Mouse (Mus musculus): ENCODE data around the gene Desi1. TPM values are rescaled to one million over a fixed set of nuclear protein-coding genes. Genes with fewer than 3 reads are reported as not detected.
"Not testable (repeated sequence)": the region's sequence is repeated elsewhere in the genome, so short reads cannot be mapped to it uniquely, and the experiment has no call there.

Gene Desi1
- total RNA-seq, 2 experiments from 2014 or later, result 93.9 to 106 TPM

GRCm38 (mm10) chr15:82015392-82016100 lies 18.1 kb downstream of the Desi1 start:
- DNase-seq (ENCODE audit: low spot score in 2 of 2), result no peak
- TF ChIP-seq CTCF (conservative IDR thresholded peaks at IDR 0.05), result peak; percentile 35
- Histone ChIP-seq H3K27ac (peak overlapping the region; percentile 96), H3K4me3 (peak overlapping the region; percentile 99)

DNA sequence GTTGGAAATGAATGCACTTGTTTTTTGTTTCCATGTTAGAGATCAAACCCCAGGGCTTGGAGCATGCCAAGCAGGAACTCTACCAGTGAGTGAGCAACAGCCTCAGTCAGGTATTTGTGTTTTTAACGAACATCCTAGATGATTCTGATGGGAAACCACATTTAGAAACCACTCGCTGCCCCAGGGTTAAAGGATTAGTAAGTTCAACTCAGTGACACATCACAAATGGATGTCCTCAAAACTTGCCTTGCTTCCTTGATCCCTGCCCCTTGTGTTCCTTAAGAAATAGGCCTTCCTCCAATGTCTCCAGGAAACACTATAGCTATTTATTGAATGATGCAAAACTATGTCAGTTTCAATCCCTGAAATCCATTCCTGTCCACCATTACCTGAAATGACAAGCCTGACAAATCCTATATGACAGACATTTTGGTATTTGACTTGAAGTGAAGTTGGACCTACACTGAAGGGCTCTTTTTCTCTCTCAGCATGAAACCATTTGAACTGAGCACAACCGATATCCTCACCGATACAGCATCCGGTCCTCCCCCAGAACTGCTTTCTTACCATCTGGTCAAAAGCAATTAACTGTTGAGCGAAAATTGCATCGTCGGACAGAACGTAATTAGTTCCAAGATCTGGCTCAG lies 18.8 kb downstream of the Desi1 start:
- no peak for TF ChIP-seq CTCF (conservative IDR thresholded peaks at IDR 0.05)
- peak overlapping the region; percentile 96 for H3K27ac ChIP-seq
- H3K4me3 ChIP-seq, result peak overlapping the region; percentile 99
- peak in 1 of 2 experiments; percentile 31 for DNase-seq (ENCODE audit: low spot score in 2 of 2)

DNA sequence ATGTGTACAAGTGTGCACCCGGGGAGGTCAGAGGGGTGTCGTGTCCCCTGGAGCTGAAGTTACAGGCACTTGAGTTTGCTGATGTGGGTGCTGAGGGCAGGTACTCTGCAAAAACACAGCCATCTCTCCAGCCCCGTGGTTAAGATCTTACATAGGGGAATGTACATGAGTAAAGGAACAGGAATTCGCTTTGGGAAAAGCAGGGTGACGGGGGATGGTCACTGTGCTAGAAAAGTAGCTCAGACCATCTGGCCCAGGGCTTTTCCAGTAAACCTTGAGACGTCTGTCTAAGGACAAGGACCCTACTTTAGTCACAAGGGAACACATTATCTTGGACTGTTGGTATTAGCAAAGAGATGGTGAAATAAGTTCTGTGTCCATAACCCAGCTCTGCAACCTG lies 21.7 kb downstream of the Desi1 start:
- DNase-seq (ENCODE audit: low spot score in 2 of 2), result no peak
- no peak overlapping the region for H3K27ac ChIP-seq
- H3K4me3 ChIP-seq, result no peak overlapping the region
- TF ChIP-seq CTCF (conservative IDR thresholded peaks at IDR 0.05), result no peak

DNA sequence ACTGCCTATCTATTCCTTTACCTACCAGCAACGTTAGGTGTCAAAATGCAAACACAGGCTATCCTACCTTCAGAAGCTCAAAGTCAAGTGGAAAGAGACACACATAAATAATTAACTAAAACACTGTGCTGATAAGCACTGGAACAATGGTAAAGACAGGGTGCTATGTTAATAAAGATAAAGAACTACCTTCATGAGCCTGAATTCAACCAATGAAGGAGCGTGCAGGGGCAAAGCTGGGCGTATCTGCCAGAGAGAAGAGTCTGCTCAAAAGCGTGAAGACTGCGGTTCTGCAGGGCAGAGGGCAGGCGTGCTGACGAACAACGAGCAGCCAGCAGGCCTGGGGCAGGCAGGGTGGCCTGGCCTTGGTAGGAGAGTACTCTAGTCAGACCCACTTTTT lies 29.4 kb downstream of the Desi1 start:
- TF ChIP-seq CTCF (conservative IDR thresholded peaks at IDR 0.05), result no peak
- no peak for DNase-seq (ENCODE audit: low spot score in 2 of 2)
- Histone ChIP-seq H3K27ac (no peak overlapping the region), H3K4me3 (no peak overlapping the region)

- DNase-seq (ENCODE audit: low spot score in 2 of 2), result no peak
- no peak for TF ChIP-seq CTCF (conservative IDR thresholded peaks at IDR 0.05)
- H3K27ac ChIP-seq, result no peak overlapping the region
- H3K4me3 ChIP-seq, result no peak overlapping the region
Observed at GRCm38 (mm10) chr15:81993992-81994391, 39.7 kb downstream of the Desi1 start.

DNA sequence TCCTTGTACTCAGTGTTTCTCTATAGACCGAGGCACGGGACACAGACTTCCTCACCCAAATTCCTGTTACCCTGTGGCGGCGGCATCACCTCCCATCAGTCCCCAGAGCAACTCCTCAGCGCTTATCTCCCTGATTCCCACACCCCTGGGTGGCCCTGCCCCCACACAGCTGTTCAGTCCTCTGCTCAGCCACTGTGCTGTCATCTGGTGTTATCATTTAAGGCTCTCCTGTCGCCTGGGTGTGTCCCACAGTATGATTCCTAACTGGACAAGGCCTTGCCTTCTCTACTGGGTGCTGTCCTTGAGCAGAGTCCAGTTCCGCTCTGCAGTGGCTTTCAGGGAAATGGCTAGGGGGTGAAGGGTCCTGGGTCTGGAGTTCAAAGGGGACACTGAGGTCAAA lies 43.1 kb downstream of the Desi1 start:
- Histone ChIP-seq H3K27ac (no peak overlapping the region), H3K4me3 (no peak overlapping the region)
- no peak for DNase-seq (ENCODE audit: low spot score in 2 of 2)
- TF ChIP-seq CTCF (conservative IDR thresholded peaks at IDR 0.05), result no peak

- peak overlapping the region; percentile 72 for H3K27ac ChIP-seq
- peak; percentile 91 for TF ChIP-seq CTCF (conservative IDR thresholded peaks at IDR 0.05)
- DNase-seq (ENCODE audit: low spot score in 2 of 2), result peak; percentile 89 to 90
- H3K4me3 ChIP-seq, result no peak overlapping the region
Observed at GRCm38 (mm10) chr15:81989371-81990062, 44.1 kb downstream of the Desi1 start.

DNA sequence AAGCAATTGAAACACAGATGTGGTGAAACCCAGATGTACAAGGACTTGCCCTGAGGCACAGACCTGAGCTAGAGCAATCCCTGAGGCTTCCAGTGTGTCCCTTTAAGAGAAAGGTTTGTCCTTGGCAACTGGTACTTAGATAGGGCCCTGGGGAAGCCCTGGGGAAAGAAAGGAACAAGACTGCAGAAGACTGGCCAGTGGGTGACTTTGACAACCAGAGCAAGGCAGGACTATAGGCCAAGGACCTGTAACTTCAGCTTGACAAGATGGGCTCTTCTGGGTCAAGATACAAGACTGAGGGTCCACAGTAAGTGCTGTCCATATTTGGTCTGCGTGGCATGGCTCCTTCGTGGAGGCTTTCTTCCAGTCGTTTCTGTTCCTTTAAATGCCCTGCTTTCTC lies 46.0 kb downstream of the Desi1 start, which contains the start of gene Xrcc6:
Xrcc6 (plus strand) TSS at position 190 of the 400 bp plus-strand sequence.
- no peak for TF ChIP-seq CTCF (conservative IDR thresholded peaks at IDR 0.05)
- H3K4me3 ChIP-seq, result no peak within 1 kb of the TSS
- DNase-seq (ENCODE audit: low spot score in 2 of 2), result no peak
- peak within 1 kb of the TSS; percentile 72 for H3K27ac ChIP-seq

GRCm38 (mm10) chr15:81985267-81986161 lies 48.1 kb downstream of the Desi1 start:
- H3K27ac ChIP-seq, result peak overlapping the region; percentile 79

GRCm38 (mm10) chr15:81982173-81982572 lies 51.5 kb downstream of the Desi1 start:
- Histone ChIP-seq H3K4me3 (no peak overlapping the region), H3K27ac (no peak overlapping the region)
- TF ChIP-seq CTCF (conservative IDR thresholded peaks at IDR 0.05), result no peak
- no peak for DNase-seq (ENCODE audit: low spot score in 2 of 2)

More at GRCm38 (mm10) chr15:81985267-81986161, 48.1 kb downstream of the Desi1 start:
- no peak for TF ChIP-seq CTCF (conservative IDR thresholded peaks at IDR 0.05)
- no peak overlapping the region for H3K4me3 ChIP-seq
- peak in 1 of 2 experiments; percentile 29 for DNase-seq (ENCODE audit: low spot score in 2 of 2)

DNA sequence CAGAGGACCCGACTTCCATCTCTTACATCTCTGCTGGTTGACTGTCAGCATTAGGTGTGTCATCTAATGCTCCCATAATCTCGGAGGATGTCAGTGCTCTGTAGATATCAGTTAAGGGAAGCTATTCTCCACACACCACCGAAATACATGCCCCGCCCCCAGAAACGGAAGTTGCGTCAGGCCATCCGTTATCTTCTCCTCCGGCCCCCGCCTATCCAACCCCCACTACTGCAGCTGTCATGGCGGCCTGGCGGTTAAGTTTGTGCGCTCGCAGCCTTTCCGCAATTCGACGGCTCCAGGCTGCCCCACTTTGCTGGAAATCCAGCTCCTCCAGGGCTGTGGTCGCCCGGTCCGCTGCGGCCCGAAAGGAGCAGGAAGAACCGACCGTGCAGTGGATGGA lies 53.3 kb downstream of the Desi1 start, which contains the start of gene 1700029P11Rik:
1700029P11Rik (plus strand) TSS at position 220 of the 400 bp plus-strand sequence.
- Histone ChIP-seq H3K27ac (no peak within 1 kb of the TSS), H3K4me3 (no peak within 1 kb of the TSS)
- no peak for DNase-seq (ENCODE audit: low spot score in 2 of 2)
- no peak for TF ChIP-seq CTCF (conservative IDR thresholded peaks at IDR 0.05)

- not testable (repeated sequence) for DNase-seq (ENCODE audit: low spot score in 2 of 2); H3K4me3 ChIP-seq
- H3K27ac ChIP-seq, result peak overlapping the region; percentile 65; the same call in 1 of the 2 replicates
Observed at GRCm38 (mm10) chr15:81975156-81975555, 58.5 kb downstream of the Desi1 start.

DNA sequence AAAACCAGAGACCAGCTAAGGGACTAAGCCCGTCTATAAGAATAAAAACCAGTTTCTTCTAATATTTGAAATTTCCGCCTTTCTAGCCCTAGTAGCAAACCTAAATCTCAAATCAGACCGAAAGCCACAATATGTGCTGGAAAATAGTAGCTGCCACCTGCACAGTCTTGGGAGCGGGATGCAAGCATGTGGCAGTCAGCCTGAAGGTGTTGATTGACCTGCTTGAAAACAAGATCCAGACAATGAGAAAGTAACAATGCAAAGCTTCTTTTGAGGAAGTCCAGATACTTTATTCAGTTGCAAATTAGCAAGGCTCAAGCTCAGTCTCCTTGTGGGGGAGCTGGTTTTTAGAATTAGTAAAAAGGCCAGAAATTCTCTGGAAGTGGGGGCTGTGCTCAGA lies 63.2 kb downstream of the Desi1 start:
- H3K4me3 ChIP-seq; H3K27ac ChIP-seq; DNase-seq (ENCODE audit: low spot score in 2 of 2): not testable (repeated sequence)

GRCm38 (mm10) chr15:81969635-81970034 lies 64.0 kb downstream of the Desi1 start:
- not testable (repeated sequence) for H3K4me3 ChIP-seq; DNase-seq (ENCODE audit: low spot score in 2 of 2); H3K27ac ChIP-seq
